Mouse (Mus musculus): ENCODE results near the gene Scgb2b21. TPM values are rescaled to one million over a fixed set of nuclear protein-coding genes. Genes with fewer than 3 reads are reported as not detected.
"Not testable (repeated sequence)": the region's sequence is repeated elsewhere in the genome, so short reads cannot be mapped to it uniquely, and the experiment has no call there.

The Scgb2b21 gene
- not detected in 2 replicates for polyA plus RNA-seq (2014; fragmentation: Nextera tagmentation; extraction: Ambion mirVana)

GRCm38 (mm10) chr7:33520358-33520757 lies at the start of gene Scgb2b21:
Gene Scgb2b21, minus strand, starts transcription at chr7:33520458.
- H3K4me2 ChIP-seq (ENCODE audit: low read depth, severe bottlenecking), result no peak within 1 kb of the TSS
- no peaks in the 10 kb centered on the region for H3K27me3 ChIP-seq (ENCODE audit: control insufficient read depth, insufficient read depth, low read length)
- H3K9me3 ChIP-seq (ENCODE audit: control insufficient read depth, low read length), result peaks cover 4% of the 10 kb centered on the region
- H3K4me1 ChIP-seq (ENCODE audit: control insufficient read depth, insufficient read depth, low read length), result no peaks in the 10 kb centered on the region
- no peak for ATAC-seq (ENCODE audit: insufficient number of reproducible peaks, low FRiP score, low TSS enrichment, low read depth)
- no peak for DNase-seq (ENCODE audit: low spot score)
- H3K36me3 ChIP-seq (ENCODE audit: control insufficient read depth, insufficient read depth, low read length), result no peaks in the 10 kb centered on the region
- no peak within 1 kb of the TSS for H3K27ac ChIP-seq (replicated peaks; ENCODE audit: low read depth, low read length)
- no peak within 1 kb of the TSS for H3K9ac ChIP-seq (ENCODE audit: low read length)
- no peak within 1 kb of the TSS for H3K4me3 ChIP-seq (ENCODE audit: low read depth, low read length)

- H3K4me1 ChIP-seq (ENCODE audit: control insufficient read depth, insufficient read depth, low read length), result not testable (repeated sequence)
Observed at GRCm38 (mm10) chr7:33543420-33543819, 23.2 kb upstream of the Scgb2b21 start.

More at GRCm38 (mm10) chr7:33543420-33543819, 23.2 kb upstream of the Scgb2b21 start:
- not testable (repeated sequence) for H3K4me2 ChIP-seq (ENCODE audit: low read depth, severe bottlenecking); H3K27ac ChIP-seq (replicated peaks; ENCODE audit: low read depth, low read length); ATAC-seq (ENCODE audit: insufficient number of reproducible peaks, low FRiP score, low TSS enrichment, low read depth); H3K4me3 ChIP-seq (ENCODE audit: low read depth, low read length); H3K9me3 ChIP-seq (ENCODE audit: control insufficient read depth, low read length); H3K27me3 ChIP-seq (ENCODE audit: control insufficient read depth, insufficient read depth, low read length); H3K9ac ChIP-seq (ENCODE audit: low read length); H3K36me3 ChIP-seq (ENCODE audit: control insufficient read depth, insufficient read depth, low read length)
- DNase-seq (ENCODE audit: low spot score), result peak; percentile 22
- WGBS, result 88% methylated on average over 12 of the region's 12 CpGs

Other genes starting within 250 kb of the Scgb2b21 start
- gene Scgb2b19, start 240.1 kb downstream of the Scgb2b21 start, polyA plus RNA-seq (2014; fragmentation: Nextera tagmentation; extraction: Ambion mirVana), result not detected in 2 replicates
- not detected in 2 replicates for gene Scgb1b19, start 233.2 kb downstream of the Scgb2b21 start, polyA plus RNA-seq (2014; fragmentation: Nextera tagmentation; extraction: Ambion mirVana)
- gene Scgb2b20, start 154.1 kb downstream of the Scgb2b21 start, polyA plus RNA-seq (2014; fragmentation: Nextera tagmentation; extraction: Ambion mirVana), result not detected in 2 replicates
- gene Scgb1b20, start 147.2 kb downstream of the Scgb2b21 start, polyA plus RNA-seq (2014; fragmentation: Nextera tagmentation; extraction: Ambion mirVana), result not detected in 2 replicates
- gene Scgb2b24, start 218.9 kb upstream of the Scgb2b21 start, polyA plus RNA-seq (2014; fragmentation: Nextera tagmentation; extraction: Ambion mirVana), result not detected in 2 replicates
- not detected in 2 replicates for gene Scgb1b24, start 223.3 kb upstream of the Scgb2b21 start, polyA plus RNA-seq (2014; fragmentation: Nextera tagmentation; extraction: Ambion mirVana)

Measured in limb, embryonic 11.5 days (tissue).